Mouse (Mus musculus) testis, adult 2 months (tissue): ENCODE measurements at regions not wholly inside any gene's neighbourhood (a gene's known extent, or its start where the extent isn't known, plus 50 kb on each side); places are given as distances from the start of the nearest gene placed in this dataset.
A peak's percentile ranks its signal among the peaks of the same experiment; 100 is the strongest.

Source experiments
- CTCF ChIP-seq: fragments of 200-500 bp; IDR thresholded peaks from 2 replicates; pipeline ENCODE4 v1.5.1; 2012; ENCODE audit warnings: low read depth, mild to moderate bottlenecking, inconsistent platforms, low read length, moderate library complexity; ENCODE audit not compliant: control insufficient read depth, insufficient read depth, insufficient replicate concordance
- POLR2A ChIP-seq: fragments of 200-500 bp; IDR thresholded peaks from 2 replicates; pipeline ENCODE4 v1.6.1; 2012; ENCODE audit warnings: low read depth, mild to moderate bottlenecking, inconsistent platforms, low read length, moderate library complexity; ENCODE audit not compliant: control insufficient read depth

DNA sequence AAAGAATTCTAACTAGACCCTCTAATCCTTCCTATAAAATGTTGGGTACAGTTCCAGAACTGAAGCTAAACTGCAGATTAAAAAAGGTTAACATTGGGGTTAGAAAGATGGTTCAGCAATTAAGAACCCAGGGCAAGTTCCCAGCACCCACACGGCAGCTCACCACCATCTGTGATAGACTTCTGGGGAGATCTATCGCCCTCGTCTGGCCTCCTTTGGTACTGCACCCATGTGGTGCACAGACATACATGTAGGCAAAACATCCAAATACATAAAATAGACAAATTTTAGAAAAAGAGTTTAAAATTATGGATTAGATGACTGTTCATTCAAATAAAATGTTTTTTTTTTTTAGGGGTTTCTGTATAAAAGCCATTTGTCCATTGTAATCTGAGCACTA lies 91.4 kb upstream of the Kazn start:
- TF ChIP-seq CTCF, result peak; percentile 57; the same call in 1 of the 2 replicates
- TF ChIP-seq POLR2A, result no peak
